Mouse (Mus musculus) adrenal gland, postnatal 36 days (tissue): ENCODE measurements at regions not wholly inside any gene's neighbourhood (a gene's known extent, or its start where the extent isn't known, plus 50 kb on each side); places are given as distances from the start of the nearest gene placed in this dataset.
A peak's percentile ranks its signal among the peaks of the same experiment; 100 is the strongest.

Experiments
- DNase-seq, 2 experiments: peaks; one replicate each; pipeline ENCODE4 v3.0.0; 2021; ENCODE audit warnings: mixed read lengths in 1 of 2

DNA sequence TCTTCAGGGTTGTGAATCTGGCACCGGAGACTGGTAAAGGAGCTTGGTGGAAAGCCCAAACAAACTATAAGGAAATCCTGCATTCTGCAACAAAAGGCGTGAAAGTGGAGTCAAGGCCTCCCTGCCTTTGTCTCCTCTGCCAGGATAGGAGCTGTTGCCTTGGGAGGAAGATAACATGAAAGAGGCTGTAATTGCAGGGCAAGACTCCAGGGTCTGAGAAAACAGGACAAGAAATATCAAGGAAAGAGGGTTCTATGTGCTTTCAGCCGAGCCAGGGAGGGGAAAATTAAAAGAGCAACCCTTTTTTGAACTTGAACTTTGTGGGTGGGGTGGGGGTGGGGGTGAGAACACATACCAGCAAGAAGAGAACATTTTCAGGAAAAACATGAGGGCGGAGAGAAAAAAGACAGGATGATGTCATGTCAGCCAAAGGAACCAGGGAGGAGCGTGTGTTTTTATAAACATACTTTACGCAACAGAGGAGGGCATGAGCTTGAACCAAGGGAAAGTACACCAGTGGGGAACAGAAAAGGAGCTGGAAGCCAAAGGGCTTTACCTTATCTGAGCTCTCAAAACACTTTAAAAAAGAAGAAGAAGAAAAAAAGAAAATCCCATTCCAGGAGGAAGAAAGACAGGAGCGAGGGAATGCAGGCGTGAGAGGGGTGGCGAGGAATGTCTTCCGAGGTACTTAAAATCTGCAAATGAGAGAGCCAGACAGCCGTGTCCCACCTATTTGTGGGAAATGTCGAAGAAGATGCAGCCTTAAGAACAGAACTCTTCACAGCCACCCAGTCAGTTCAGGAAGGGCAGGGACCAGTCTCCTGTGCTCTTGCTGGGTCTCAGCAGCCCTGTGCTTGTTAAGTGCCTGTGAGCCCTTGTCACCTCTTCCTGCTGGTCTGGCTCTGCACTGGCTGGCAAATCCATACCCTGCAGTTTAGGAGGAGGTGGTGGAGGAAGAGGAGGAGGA lies 66.2 kb upstream of the Irf2bp2 start:
- no peak for DNase-seq

DNA sequence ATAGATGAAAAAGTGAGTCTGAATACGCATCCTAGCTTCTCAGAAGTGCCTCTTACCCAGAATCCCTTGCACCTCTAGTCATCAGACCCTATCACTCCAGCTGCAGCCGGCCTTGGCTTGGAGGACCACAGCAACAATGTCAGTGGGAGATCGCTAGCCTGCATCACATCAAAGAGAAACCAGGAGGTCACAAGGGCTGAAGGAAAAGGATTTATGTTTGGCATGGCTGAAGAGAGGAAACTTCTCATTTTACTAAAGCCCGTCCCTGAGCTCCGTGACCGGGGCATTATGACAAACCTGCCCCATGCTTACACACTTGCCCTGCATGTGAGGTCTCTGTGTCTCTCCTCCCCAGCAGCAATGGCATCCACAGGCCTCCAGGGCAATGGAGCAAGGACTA lies 63.8 kb upstream of the Irf2bp2 start:
- peak in 1 of 2 experiments; percentile 54 for DNase-seq

DNA sequence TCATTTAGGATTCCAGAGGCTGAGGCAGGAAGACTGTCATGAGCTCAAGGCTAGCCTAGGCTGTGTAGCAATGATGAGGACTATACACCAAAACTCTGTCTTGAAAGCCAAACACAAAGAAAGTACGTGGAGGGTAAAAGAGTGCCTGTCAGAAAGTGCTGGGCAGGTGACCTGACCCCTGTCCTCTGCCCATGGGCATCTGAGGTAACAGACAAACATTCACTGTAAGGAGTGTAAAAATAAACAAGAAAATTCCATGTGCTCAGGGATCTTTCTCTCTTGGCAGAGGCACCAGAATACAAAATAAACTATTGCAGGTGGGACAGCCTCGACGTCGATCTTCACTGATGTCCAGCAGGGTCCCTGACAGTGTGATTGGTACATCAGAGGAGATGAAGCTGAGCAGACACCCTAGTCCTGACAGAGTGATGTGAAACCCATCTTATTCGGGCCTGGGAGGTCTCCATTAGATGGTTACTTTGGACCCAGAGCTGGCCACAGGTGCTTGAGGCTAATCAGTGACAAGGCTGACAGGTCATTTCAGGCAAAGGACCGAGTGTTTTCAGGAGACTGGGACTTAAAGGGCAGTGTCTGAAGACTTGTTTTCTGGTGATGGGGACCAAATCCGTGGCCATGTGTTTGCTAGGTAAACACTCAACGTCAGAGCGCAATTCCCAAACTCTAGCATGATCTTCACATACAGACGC lies 62.9 kb upstream of the Irf2bp2 start:
- no peak for DNase-seq

DNA sequence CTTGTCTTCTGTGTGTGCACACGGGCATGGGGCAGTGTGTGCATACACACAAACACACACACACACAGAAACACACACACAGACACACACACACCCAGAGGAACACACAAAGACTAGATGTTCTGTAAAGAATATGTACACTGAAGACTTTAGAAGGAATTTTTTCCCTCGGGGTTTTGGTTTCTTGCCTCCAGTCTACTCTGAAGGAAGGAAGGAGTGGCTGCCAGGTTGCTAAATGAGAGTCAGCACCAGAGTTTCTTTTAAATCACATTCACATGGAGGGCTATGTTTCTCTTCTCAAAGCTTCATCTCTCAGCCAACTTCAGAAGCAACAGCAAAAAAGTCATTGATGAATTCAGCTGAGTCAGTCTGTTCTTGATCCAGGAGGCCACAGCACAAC lies 61.8 kb upstream of the Irf2bp2 start:
- DNase-seq, result no peak

DNA sequence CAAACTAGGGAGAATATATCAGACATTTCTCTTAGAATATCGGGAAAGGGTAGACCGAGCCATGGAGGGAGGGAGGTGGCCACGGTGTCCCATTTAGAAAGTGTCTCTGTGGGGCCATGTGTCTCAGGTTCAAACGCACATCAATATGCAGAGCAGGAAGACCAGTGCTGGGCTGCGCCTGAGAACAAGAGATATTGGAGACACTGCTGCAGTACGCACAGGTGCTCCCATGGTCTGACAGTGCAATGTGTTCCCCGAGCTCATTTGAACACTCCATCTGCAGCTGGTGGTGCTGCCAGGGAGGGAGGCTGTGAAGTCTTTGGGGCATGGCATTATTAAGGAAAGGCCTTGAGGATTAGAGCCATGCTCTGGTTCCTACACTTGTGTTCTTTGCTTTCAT lies 60.6 kb upstream of the Irf2bp2 start:
- DNase-seq, result no peak

DNA sequence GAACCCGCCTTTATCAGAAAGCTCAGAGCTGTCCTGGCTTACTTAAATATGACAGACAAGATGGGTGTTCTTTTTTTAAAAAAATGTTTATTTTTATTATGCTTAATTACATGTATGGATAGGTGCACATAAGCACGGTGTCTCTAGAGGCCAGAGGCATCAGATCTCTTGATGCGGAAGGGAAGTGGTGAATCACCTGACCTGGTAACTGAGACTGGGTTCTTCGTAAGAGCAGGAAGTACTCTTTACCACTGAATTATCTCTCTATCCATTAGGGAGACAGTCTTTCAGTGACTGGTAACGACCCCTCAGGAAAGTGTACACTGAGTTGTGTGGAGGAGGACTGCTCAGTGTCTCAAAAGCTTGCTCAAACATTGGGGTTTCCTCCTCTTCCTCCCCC lies 58.4 kb upstream of the Irf2bp2 start:
- DNase-seq, result no peak

DNA sequence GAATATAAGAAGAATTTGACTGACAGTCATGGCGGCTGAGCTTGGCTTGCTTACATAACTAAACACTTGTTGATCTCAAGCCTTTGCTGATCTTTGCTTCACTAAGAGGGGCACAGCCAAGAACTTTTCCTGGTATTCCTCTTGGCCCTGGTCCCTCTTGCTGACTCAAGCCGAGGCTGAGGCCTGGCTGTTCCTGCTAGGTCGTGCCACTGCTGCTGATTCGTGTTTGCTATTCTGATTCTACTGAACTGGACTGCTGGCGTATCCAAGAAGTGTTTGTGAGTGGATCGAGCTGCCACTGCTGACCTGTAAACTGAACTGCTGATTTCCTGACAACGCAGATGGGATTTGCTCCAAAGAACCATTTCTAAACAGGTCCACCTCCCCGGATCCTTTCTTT lies 57.2 kb upstream of the Irf2bp2 start:
- peak; percentile 26 to 55 for DNase-seq

DNA sequence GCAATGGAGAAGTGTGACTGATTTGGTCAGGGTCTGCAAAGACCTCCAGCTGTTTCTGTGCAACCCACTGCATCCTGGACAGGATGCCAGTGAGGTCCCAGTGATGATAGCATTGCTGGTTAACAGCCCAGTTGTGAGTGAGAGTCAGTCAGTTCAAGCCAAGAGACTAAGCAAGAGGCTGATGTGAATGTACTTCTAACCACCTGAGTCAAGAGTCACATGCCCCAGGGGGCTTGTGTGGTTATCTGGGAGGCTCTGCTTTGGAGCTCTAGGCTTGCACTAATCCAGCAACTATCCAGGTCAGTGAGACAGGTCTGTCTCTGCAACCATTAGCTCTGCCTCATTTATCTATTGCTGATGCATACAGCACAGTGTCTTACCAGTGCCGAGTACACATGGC lies 55.5 kb upstream of the Irf2bp2 start:
- DNase-seq, result no peak

DNA sequence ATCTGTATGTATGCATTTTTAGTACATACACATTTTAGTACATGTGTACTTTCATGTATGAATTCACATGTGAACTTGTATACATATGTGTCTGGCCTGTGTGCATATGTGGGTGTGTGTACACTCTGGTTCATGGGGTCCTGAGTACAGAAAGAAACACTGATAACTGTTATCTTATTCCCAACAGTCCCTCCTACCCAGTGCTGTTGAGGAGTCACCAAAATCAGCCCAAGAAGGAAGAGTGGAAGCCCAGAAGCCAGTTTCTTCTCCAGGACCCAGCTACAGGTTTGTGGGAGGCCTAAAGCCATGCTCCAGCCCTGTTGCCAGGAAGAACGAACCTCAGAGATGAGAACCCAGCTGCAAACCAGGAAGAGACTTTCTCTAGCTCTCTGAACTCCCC lies 53.6 kb upstream of the Irf2bp2 start:
- no peak for DNase-seq

DNA sequence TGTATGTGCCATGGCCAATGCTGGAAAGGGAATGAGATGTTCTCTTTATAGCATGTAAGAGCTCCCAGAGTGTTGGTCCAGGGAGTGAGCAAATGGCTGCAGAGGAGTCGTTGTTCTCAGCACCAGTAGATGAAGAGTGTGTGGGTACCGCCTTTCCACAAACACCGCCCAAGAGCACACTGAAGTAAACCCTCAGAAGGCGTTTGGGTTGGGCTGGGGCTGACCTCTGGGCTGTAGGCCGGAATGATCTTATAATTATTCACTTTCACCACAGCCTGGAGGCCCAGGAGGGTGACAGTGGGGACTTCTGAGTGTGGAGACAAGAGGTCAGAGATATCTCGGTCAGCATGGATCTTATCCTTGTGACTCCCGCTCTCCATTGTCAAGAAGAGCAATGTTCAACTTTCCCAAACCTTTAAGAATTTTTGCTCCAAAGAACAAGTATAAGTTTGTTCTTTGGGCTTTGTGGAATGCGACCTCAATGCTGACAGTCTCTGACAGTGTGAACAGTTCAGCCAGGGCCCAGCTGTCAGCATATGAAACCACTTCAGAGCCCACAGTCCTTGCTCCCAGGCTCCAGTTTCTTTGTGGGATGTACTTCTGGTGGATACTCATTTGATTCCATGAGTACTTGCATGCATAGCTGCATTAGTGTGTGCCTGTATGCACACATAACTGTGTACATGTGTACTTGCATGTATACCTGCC lies 53.0 kb upstream of the Irf2bp2 start:
- no peak for DNase-seq

DNA sequence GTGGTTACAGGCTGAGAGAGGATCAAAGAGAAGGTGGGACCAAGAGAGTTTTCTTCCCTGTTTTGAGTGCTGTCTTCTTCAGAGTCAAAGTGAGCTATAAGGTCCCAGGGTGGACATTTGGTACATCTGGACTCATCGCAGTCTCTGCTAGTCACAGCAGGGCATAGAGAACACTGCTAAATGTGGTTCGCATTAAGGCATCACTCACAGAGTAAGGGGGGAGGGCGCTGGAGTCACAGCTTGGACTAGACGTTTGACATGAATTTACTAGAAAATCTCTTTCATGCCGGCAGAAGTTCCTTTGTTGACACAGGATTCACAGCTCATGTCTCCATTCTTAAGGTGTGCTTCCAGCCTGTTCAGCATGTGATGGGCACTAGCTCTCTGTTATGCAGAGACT lies 50.4 kb upstream of the Irf2bp2 start:
- no peak for DNase-seq
